Mouse (Mus musculus): ENCODE data around the gene Lclat1. TPM values are rescaled to one million over a fixed set of nuclear protein-coding genes. Genes with fewer than 3 reads are reported as not detected.

Lclat1 gene
- polyA plus RNA-seq, 1 experiment from 2014 or later, result 29.2 TPM

GRCm38 (mm10) chr17:73162445-73163208, 54.8 kb downstream of the Lclat1 start:
- DNase-seq (ENCODE audit: low spot score) (no peak), ATAC-seq (replicated peaks; ENCODE audit: low FRiP score, low TSS enrichment, low read depth) (no peak)
- Histone ChIP-seq H3K9me3 (ENCODE audit: control insufficient read depth, low read length) (no peaks in the 10 kb centered on the region), H3K4me2 (ENCODE audit: low read length) (no peak overlapping the region), H3K36me3 (ENCODE audit: control insufficient read depth, insufficient read depth, low read length) (0 out of 2 replicates have a peak, but pooled peaks cover 4% of the 10 kb centered on the region), H3K4me1 (replicated peaks; ENCODE audit: control insufficient read depth, insufficient read depth, low read length) (0 out of 2 replicates have a peak, but pooled peaks cover 4% of the 10 kb centered on the region), H3K27me3 (replicated peaks; ENCODE audit: control insufficient read depth, insufficient read depth, low read length) (no peaks in the 10 kb centered on the region), H3K9ac (ENCODE audit: low read length) (no peak overlapping the region), H3K4me3 (ENCODE audit: low read depth, low read length) (no peak overlapping the region), H3K27ac (ENCODE audit: low read depth) (no peak overlapping the region)
- WGBS, result 67% methylated on average over 15 of the region's 15 CpGs

GRCm38 (mm10) chr17:73163597-73163996, 55.8 kb downstream of the Lclat1 start:
- Histone ChIP-seq H3K36me3 (ENCODE audit: control insufficient read depth, insufficient read depth, low read length) (0 out of 2 replicates have a peak, but pooled peaks cover 4% of the 10 kb centered on the region), H3K4me3 (ENCODE audit: low read depth, low read length) (no peak overlapping the region), H3K9ac (ENCODE audit: low read length) (no peak overlapping the region), H3K27me3 (replicated peaks; ENCODE audit: control insufficient read depth, insufficient read depth, low read length) (no peaks in the 10 kb centered on the region), H3K9me3 (ENCODE audit: control insufficient read depth, low read length) (no peaks in the 10 kb centered on the region), H3K27ac (ENCODE audit: low read depth) (no peak overlapping the region), H3K4me2 (ENCODE audit: low read length) (no peak overlapping the region), H3K4me1 (replicated peaks; ENCODE audit: control insufficient read depth, insufficient read depth, low read length) (0 out of 2 replicates have a peak, but pooled peaks cover 4% of the 10 kb centered on the region)
- DNase-seq (ENCODE audit: low spot score) (no peak), ATAC-seq (replicated peaks; ENCODE audit: low FRiP score, low TSS enrichment, low read depth) (no peak)
- whole genome bisulfite sequencing, result 69% methylated on average over 3 of the region's 3 CpGs

GRCm38 (mm10) chr17:73164121-73164520, 56.3 kb downstream of the Lclat1 start:
- H3K4me3 ChIP-seq (ENCODE audit: low read depth, low read length), result no peak overlapping the region
- H3K9ac ChIP-seq (ENCODE audit: low read length), result no peak overlapping the region
- 0 out of 2 replicates have a peak, but pooled peaks cover 4% of the 10 kb centered on the region for H3K36me3 ChIP-seq (ENCODE audit: control insufficient read depth, insufficient read depth, low read length)
- H3K4me1 ChIP-seq (replicated peaks; ENCODE audit: control insufficient read depth, insufficient read depth, low read length), result 0 out of 2 replicates have a peak, but pooled peaks cover 4% of the 10 kb centered on the region
- H3K4me2 ChIP-seq (ENCODE audit: low read length), result no peak overlapping the region
- 84% methylated on average over 2 of the region's 2 CpGs for WGBS
- no peak for DNase-seq (ENCODE audit: low spot score)
- H3K9me3 ChIP-seq (ENCODE audit: control insufficient read depth, low read length), result no peaks in the 10 kb centered on the region
- ATAC-seq (replicated peaks; ENCODE audit: low FRiP score, low TSS enrichment, low read depth), result no peak
- no peak overlapping the region for H3K27ac ChIP-seq (ENCODE audit: low read depth)
- no peaks in the 10 kb centered on the region for H3K27me3 ChIP-seq (replicated peaks; ENCODE audit: control insufficient read depth, insufficient read depth, low read length)

- Histone ChIP-seq H3K9me3 (ENCODE audit: control insufficient read depth, low read length) (no peaks in the 10 kb centered on the region), H3K27ac (ENCODE audit: low read depth) (no peak overlapping the region), H3K4me2 (ENCODE audit: low read length) (no peak overlapping the region), H3K4me1 (replicated peaks; ENCODE audit: control insufficient read depth, insufficient read depth, low read length) (0 out of 2 replicates have a peak, but pooled peaks cover 4% of the 10 kb centered on the region), H3K9ac (ENCODE audit: low read length) (no peak overlapping the region), H3K4me3 (ENCODE audit: low read depth, low read length) (no peak overlapping the region), H3K27me3 (replicated peaks; ENCODE audit: control insufficient read depth, insufficient read depth, low read length) (no peaks in the 10 kb centered on the region), H3K36me3 (ENCODE audit: control insufficient read depth, insufficient read depth, low read length) (peaks cover 14% of the 10 kb centered on the region)
- ATAC-seq (replicated peaks; ENCODE audit: low FRiP score, low TSS enrichment, low read depth) (no peak), DNase-seq (ENCODE audit: low spot score) (no peak)
- WGBS, result 87% methylated on average over 7 of the region's 7 CpGs
Observed at GRCm38 (mm10) chr17:73169461-73169860, 61.7 kb downstream of the Lclat1 start.

GRCm38 (mm10) chr17:73170141-73170540, 62.4 kb downstream of the Lclat1 start:
- no peak for DNase-seq (ENCODE audit: low spot score)
- WGBS, result 86% methylated on average over 5 of the region's 5 CpGs
- Histone ChIP-seq H3K4me2 (ENCODE audit: low read length) (no peak overlapping the region), H3K9ac (ENCODE audit: low read length) (no peak overlapping the region), H3K4me1 (replicated peaks; ENCODE audit: control insufficient read depth, insufficient read depth, low read length) (peaks cover 10% of the 10 kb centered on the region; the same call in 1 of the 2 replicates), H3K27ac (ENCODE audit: low read depth) (no peak overlapping the region), H3K36me3 (ENCODE audit: control insufficient read depth, insufficient read depth, low read length) (peaks cover 11% of the 10 kb centered on the region), H3K9me3 (ENCODE audit: control insufficient read depth, low read length) (no peaks in the 10 kb centered on the region), H3K27me3 (replicated peaks; ENCODE audit: control insufficient read depth, insufficient read depth, low read length) (no peaks in the 10 kb centered on the region), H3K4me3 (ENCODE audit: low read depth, low read length) (no peak overlapping the region)
- no peak for ATAC-seq (replicated peaks; ENCODE audit: low FRiP score, low TSS enrichment, low read depth)

GRCm38 (mm10) chr17:73174083-73174562, 66.3 kb downstream of the Lclat1 start:
- Histone ChIP-seq H3K4me3 (ENCODE audit: low read depth, low read length) (no peak overlapping the region), H3K27ac (ENCODE audit: low read depth) (peak overlapping the region; percentile 65), H3K9ac (ENCODE audit: low read length) (no peak overlapping the region), H3K27me3 (replicated peaks; ENCODE audit: control insufficient read depth, insufficient read depth, low read length) (no peaks in the 10 kb centered on the region), H3K4me1 (replicated peaks; ENCODE audit: control insufficient read depth, insufficient read depth, low read length) (peaks cover 15% of the 10 kb centered on the region; the same call in 1 of the 2 replicates), H3K4me2 (ENCODE audit: low read length) (no peak overlapping the region), H3K9me3 (ENCODE audit: control insufficient read depth, low read length) (no peaks in the 10 kb centered on the region), H3K36me3 (ENCODE audit: control insufficient read depth, insufficient read depth, low read length) (peaks cover 10% of the 10 kb centered on the region)
- peak; percentile 68 for ATAC-seq (replicated peaks; ENCODE audit: low FRiP score, low TSS enrichment, low read depth)
- DNase-seq (ENCODE audit: low spot score), result peak; percentile 74
- WGBS, result 41% methylated on average over 5 of the region's 5 CpGs

- Histone ChIP-seq H3K9me3 (ENCODE audit: control insufficient read depth, low read length) (no peaks in the 10 kb centered on the region), H3K4me3 (ENCODE audit: low read depth, low read length) (no peak overlapping the region), H3K9ac (ENCODE audit: low read length) (no peak overlapping the region), H3K36me3 (ENCODE audit: control insufficient read depth, insufficient read depth, low read length) (no peaks in the 10 kb centered on the region), H3K27ac (ENCODE audit: low read depth) (no peak overlapping the region), H3K4me2 (ENCODE audit: low read length) (no peak overlapping the region), H3K27me3 (replicated peaks; ENCODE audit: control insufficient read depth, insufficient read depth, low read length) (no peaks in the 10 kb centered on the region), H3K4me1 (replicated peaks; ENCODE audit: control insufficient read depth, insufficient read depth, low read length) (peaks cover 15% of the 10 kb centered on the region; the same call in 1 of the 2 replicates)
- 71% methylated on average over 5 of the region's 5 CpGs for WGBS
- ATAC-seq (replicated peaks; ENCODE audit: low FRiP score, low TSS enrichment, low read depth) (no peak), DNase-seq (ENCODE audit: low spot score) (no peak)
Observed at GRCm38 (mm10) chr17:73175720-73176119, 67.9 kb downstream of the Lclat1 start.

GRCm38 (mm10) chr17:73177079-73177478, 69.3 kb downstream of the Lclat1 start:
- Histone ChIP-seq H3K36me3 (ENCODE audit: control insufficient read depth, insufficient read depth, low read length) (no peaks in the 10 kb centered on the region), H3K27ac (ENCODE audit: low read depth) (no peak overlapping the region), H3K4me3 (ENCODE audit: low read depth, low read length) (no peak overlapping the region), H3K27me3 (replicated peaks; ENCODE audit: control insufficient read depth, insufficient read depth, low read length) (no peaks in the 10 kb centered on the region), H3K9ac (ENCODE audit: low read length) (no peak overlapping the region), H3K4me2 (ENCODE audit: low read length) (no peak overlapping the region), H3K9me3 (ENCODE audit: control insufficient read depth, low read length) (no peaks in the 10 kb centered on the region), H3K4me1 (replicated peaks; ENCODE audit: control insufficient read depth, insufficient read depth, low read length) (peaks cover 15% of the 10 kb centered on the region; the same call in 1 of the 2 replicates)
- ATAC-seq (replicated peaks; ENCODE audit: low FRiP score, low TSS enrichment, low read depth) (no peak), DNase-seq (ENCODE audit: low spot score) (no peak)
- WGBS, result 93% methylated on average over 4 of the region's 4 CpGs

Measured in intestine, embryonic 14.5 days (tissue).